Mouse (Mus musculus) cerebellum, adult 2 months (tissue): Measurements from ENCODE around the gene Gpld1. TPM values are rescaled to one million over a fixed set of nuclear protein-coding genes. Genes with fewer than 3 reads are reported as not detected.
A peak's percentile ranks its signal among the peaks of the same experiment; 100 is the strongest.

Experiments
- DNase-seq, 2 experiments: peaks; one replicate each; pipeline ENCODE4 v3.0.0; 2021
- H3K27ac ChIP-seq: fragments of 200-500 bp; 2 replicates; pipeline ENCODE4 v1.5.1; 2012; ENCODE audit warnings: low read length, control low read depth, inconsistent platforms; ENCODE audit not compliant: insufficient read depth
- H3K27me3 ChIP-seq: fragments of 200-500 bp; 2 replicates; pipeline ENCODE4 v1.6.1; 2012; ENCODE audit warnings: inconsistent platforms, mild to moderate bottlenecking, low read length, moderate library complexity; ENCODE audit not compliant: control insufficient read depth, insufficient read depth
- H3K4me1 ChIP-seq: fragments of 200-500 bp; 2 replicates; pipeline ENCODE4 v1.6.1; 2011; ENCODE audit warnings: low read length; ENCODE audit not compliant: control insufficient read depth, insufficient read depth
- H3K4me3 ChIP-seq: fragments of 200-500 bp; replicated peaks from 2 replicates; pipeline ENCODE3; 2011; ENCODE audit warnings: mild to moderate bottlenecking, low read depth, low read length, control low read depth; ENCODE audit not compliant: insufficient read depth
- CTCF ChIP-seq: fragments of 200-500 bp; IDR thresholded peaks from 2 replicates; pipeline ENCODE4 v1.5.1; 2011; ENCODE audit warnings: low read depth, mild to moderate bottlenecking, control low read depth, low read length, moderate library complexity, borderline replicate concordance; ENCODE audit not compliant: insufficient read depth
- POLR2A ChIP-seq: fragments of 200-500 bp; IDR thresholded peaks from 2 replicates; pipeline ENCODE4 v1.6.1; 2011; ENCODE audit warnings: low read length, control low read depth, borderline replicate concordance; ENCODE audit not compliant: insufficient read depth
- WGBS: fragments of 180-500 bp; shearing (Covaris S2); methylation state at CpG from one replicate; pipeline ENCODE4 v1.1.7; 2018; 5-methylcytosine and 5-hydroxymethylcytosine counted together
- polyA plus RNA-seq: library from polyadenylated mRNA; depleted of rRNA; stranded (reverse); fragments of >200 nt; gene quantifications from 2 replicates; pipeline ENCODE4 v1.2.3, GENCODE M21; 2012

Gpld1 gene
- polyA plus RNA-seq, 1 experiment: 29.8 TPM

DNA sequence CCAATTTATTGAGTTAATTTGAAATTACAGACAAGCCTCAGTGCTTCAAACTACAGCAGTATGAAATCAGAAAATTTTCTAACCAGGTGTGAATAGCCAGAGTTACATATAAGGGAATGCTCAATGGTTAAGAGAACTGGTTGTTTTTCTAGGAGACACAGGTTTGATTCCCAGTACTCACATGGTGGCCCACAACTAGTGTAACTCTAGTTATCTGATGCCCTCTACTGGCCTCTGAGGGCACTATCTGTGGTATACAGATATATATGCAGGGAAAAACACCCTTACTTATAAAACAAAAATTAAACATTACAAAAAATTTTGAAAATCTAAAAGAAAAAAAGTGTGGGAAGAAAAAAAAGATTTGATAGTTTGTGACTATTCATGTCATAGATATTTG, 60.0 kb downstream of the Gpld1 start:
- DNase-seq: no peak
- no peaks in the 10 kb centered on the region for H3K27me3 ChIP-seq

DNA sequence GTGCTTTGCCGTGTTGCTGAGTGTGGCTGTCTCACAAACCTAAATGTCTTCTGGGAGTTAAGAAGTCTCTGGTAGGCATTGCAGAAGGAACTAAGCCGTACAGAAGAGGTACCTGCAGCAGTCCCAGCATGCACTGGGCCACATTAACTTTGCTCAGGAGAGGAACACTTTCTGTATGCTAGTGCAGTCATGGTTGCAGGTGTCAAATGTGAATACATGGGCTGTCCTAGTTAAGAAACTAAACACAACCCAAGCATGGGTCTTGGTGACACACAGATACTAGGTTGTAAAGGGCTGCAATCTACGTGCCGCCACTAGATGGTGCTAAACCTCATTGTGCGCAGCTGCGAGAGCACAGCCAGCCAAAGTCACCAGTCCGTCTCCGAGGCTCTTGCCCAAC, 64.2 kb downstream of the Gpld1 start:
- no peak overlapping the region for H3K27ac ChIP-seq
- peak; percentile 29; the same call in 1 of the 2 replicates for TF ChIP-seq CTCF
- no peak for TF ChIP-seq POLR2A
- peak; percentile 24 to 55 for DNase-seq
- WGBS: 48% methylated on average over 8 of the region's 8 CpGs
- no peaks in the 10 kb centered on the region for H3K27me3 ChIP-seq
- H3K4me1 ChIP-seq: no peaks in the 10 kb centered on the region
- H3K4me3 ChIP-seq: no peak overlapping the region

More for the DNA sequence above, 60.0 kb downstream of the Gpld1 start:
- Histone ChIP-seq H3K4me3 (no peak overlapping the region), H3K27ac (no peak overlapping the region), H3K4me1 (no peaks in the 10 kb centered on the region)
- no peak for TF ChIP-seq POLR2A
- 0 out of 2 replicates have a peak, but pooled peaks have one; percentile 3 for TF ChIP-seq CTCF

GRCm38 (mm10) chr13:25018316-25018715, 75.4 kb downstream of the Gpld1 start:
- H3K4me3 ChIP-seq: peak overlapping the region; percentile 9
- no peak for DNase-seq
- no peak overlapping the region for H3K27ac ChIP-seq
- H3K27me3 ChIP-seq: no peaks in the 10 kb centered on the region
- no peak for TF ChIP-seq POLR2A
- peaks cover 5% of the 10 kb centered on the region for H3K4me1 ChIP-seq
- 91% methylated on average over 9 of the region's 9 CpGs for WGBS

DNA sequence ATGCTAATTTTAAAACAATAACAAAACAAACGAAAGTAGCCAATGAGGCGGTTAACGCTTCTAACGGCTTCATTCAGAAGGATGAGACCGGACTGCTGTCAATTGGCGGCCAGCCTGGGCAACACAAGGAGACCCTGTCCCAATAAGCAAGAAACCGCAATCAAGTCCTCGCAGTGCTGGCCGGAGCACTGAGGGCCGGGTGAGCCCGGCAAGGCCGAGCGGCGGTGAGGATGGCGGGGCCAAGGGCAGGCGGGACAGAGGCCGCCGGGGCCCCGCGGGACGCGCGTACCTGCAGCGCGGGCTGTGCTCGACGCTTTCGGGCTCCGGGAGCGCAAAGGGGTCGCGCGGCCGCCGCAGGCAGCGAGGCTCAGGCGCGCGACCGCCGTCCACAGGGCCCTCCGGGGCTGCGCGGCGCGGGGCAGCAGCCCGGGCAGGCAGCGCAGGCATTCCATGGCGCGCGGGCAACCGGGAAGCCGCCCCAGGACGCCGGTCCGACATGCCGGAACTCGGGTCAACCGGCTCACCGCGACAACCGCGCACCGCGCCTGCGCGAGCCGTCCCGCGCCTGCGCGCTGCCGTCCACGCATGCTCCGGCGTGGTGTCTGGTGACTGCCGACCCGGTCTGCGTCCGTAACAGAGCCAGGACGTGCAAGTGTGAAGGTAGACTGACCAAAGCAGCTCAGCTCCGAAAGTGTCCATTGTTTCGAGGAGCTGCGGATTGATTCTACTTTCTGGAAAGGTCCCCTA, 77.0 kb downstream of the Gpld1 start, which contains the start of gene Mrs2:
Gene Mrs2 (minus strand): TSS at position 587 of the 747 bp plus-strand sequence.
- peaks cover 5% of the 10 kb centered on the region for H3K4me1 ChIP-seq
- H3K4me3 ChIP-seq: peak within 1 kb of the TSS; percentile 69
- H3K27ac ChIP-seq: peak within 1 kb of the TSS; percentile 37
- TF ChIP-seq CTCF: no peak
- TF ChIP-seq POLR2A: peak; percentile 73; the same call in 1 of the 2 replicates
- peak; percentile 92 to 94 for DNase-seq
- WGBS: under 1% methylated on average over 84 of the region's 84 CpGs
- H3K27me3 ChIP-seq: no peaks in the 10 kb centered on the region

GRCm38 (mm10) chr13:25020540-25020892, 77.6 kb downstream of the Gpld1 start:
- Histone ChIP-seq H3K27me3 (no peaks in the 10 kb centered on the region), H3K4me3 (peak overlapping the region; percentile 69), H3K4me1 (peaks cover 5% of the 10 kb centered on the region), H3K27ac (no peak overlapping the region; the same call in 1 of the 2 replicates)
- TF ChIP-seq POLR2A (no peak), CTCF (no peak)
- 46% methylated on average over 4 of the region's 4 CpGs for WGBS
- no peak for DNase-seq

DNA sequence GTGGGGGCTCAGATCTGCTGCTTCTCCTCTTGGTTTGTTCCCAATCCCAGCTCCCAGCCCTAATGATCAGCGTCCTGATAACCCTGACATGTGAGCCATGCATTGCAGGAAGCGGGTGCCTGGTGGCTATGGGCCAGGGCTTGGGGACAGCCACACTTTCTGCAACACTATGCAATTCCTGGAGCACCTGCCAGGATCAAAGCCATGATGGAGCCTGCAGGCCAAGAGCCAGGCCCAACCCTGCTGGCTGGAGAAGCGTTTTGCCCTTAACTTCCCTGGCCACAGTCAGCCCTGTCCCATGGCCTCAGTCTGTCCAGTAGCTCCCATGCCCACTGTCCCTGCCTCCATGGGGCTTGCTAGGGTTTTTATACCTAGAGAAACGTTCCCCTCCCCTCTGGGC, 79.4 kb downstream of the Gpld1 start:
- TF ChIP-seq POLR2A (no peak), CTCF (no peak)
- no peak overlapping the region for H3K4me3 ChIP-seq
- H3K27ac ChIP-seq: no peak overlapping the region
- H3K27me3 ChIP-seq: no peaks in the 10 kb centered on the region
- no peak for DNase-seq
- peaks cover 5% of the 10 kb centered on the region for H3K4me1 ChIP-seq
- WGBS: 67% methylated on average over 4 of the region's 4 CpGs

- WGBS: 71% methylated on average over 3 of the region's 3 CpGs
- TF ChIP-seq POLR2A (no peak), CTCF (no peak)
- peaks cover 5% of the 10 kb centered on the region for H3K4me1 ChIP-seq
- no peak overlapping the region for H3K4me3 ChIP-seq
- H3K27ac ChIP-seq: no peak overlapping the region
- no peak for DNase-seq
- H3K27me3 ChIP-seq: no peaks in the 10 kb centered on the region
Measured at GRCm38 (mm10) chr13:25023129-25023528, 80.2 kb downstream of the Gpld1 start.

DNA sequence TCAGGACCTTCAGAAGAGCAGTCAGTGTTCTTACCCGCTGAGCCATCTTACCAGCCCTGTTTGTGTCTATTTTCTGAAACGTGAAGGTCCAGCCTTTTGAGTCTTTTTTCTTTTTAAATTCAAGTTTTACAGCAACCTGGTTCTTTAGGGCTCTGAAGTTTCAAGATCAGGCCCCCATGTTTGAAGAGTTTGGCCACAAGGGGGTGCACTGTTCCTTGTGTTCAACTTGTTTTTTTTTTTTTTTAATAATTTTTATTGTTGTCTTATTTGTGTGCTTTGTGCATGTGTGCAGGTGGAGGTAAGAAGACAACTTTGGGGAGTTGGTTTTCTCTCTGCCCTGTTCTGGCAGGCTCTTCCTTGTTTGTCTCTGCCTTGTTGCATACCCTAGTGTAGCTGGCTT, 81.7 kb downstream of the Gpld1 start:
- no peak for DNase-seq
- WGBS: 34% methylated on average over 2 of the region's 2 CpGs

More for the DNA sequence above, 81.7 kb downstream of the Gpld1 start:
- Histone ChIP-seq H3K4me1 (no peaks in the 10 kb centered on the region), H3K4me3 (no peak overlapping the region), H3K27me3 (no peaks in the 10 kb centered on the region), H3K27ac (no peak overlapping the region)
- no peak for TF ChIP-seq POLR2A
- TF ChIP-seq CTCF: no peak
